Mouse (Mus musculus) right cerebral cortex, adult 2 months (tissue): ENCODE data around the gene Uqcrfs1.

Experiments
- DNase-seq, 2 experiments: peaks; one replicate each; pipeline ENCODE4 v3.0.0; 2021 to 2022; ENCODE audit warnings: low spot score in 2 of 2

The Uqcrfs1 gene

GRCm38 (mm10) chr13:30501860-30502395 lies 43.2 kb downstream of the Uqcrfs1 start:
- peak in 1 of 2 experiments; percentile 17 for DNase-seq
